13 mouse cellular contexts compared by ENCODE assay signal in the genomic region with DNA sequence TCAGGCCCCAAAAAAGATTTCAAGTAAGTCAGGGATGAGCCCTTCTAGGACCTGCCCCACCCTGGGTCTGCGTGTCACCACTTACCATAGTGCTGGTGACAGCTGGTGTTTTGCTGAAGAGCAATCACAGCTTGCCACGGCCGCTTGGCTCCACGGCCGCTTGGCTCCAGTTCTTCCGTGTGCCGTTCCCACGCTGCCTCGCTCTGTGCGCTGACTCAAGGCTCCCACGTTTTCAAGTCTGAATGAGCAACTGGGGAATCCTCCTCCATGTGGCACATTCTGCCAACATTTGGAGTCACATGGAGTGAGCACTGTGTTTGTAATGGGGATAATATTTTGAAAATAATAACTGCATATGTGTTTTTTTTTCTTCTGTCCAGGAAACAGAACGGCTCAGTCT. TPM values are rescaled to one million over a fixed set of nuclear protein-coding genes. Genes with fewer than 3 reads are reported as not detected.
DNase-seq lines count a peak whose midpoint lies in the region; ATAC-seq lines count a peak whose summit lies in the region.
"Had no signal": no experiment of that assay in that cellular context is flagged by ENCODE, and none has a peak within 500 bp of the region (broad histone marks: within the 10 kb centered on the region; RNA-seq: fewer than 3 reads in every experiment).

No protein-coding gene starts in this region.

- intact Hi-C loops in heart, postnatal 10 days (cut with DNase I) = no loop called here
- intact Hi-C loops in heart, postnatal 36 days (cut with DNase I) = no loop called here

- 0 out of 2 replicates have a peak, but pooled peaks cover 3% of the 10 kb centered on the region for H3K36me3 ChIP-seq in midbrain, embryonic 15.5 days (replicated peaks)
- H3K36me3 ChIP-seq: embryonic facial prominence, embryonic 15.5 days; heart, embryonic 15.5 days had no signal

- no peak overlapping the region for H3K4me3 ChIP-seq in midbrain, embryonic 15.5 days
- H3K4me3 ChIP-seq: embryonic facial prominence, embryonic 15.5 days; heart, embryonic 15.5 days had no signal

- H3K9me3 ChIP-seq in midbrain, embryonic 15.5 days = no peaks in the 10 kb centered on the region
- H3K9me3 ChIP-seq: embryonic facial prominence, embryonic 15.5 days; heart, embryonic 15.5 days had no signal

- ATAC-seq in midbrain, embryonic 15.5 days (replicated peaks) = 0 out of 2 replicates have a peak, but pooled peaks have one; percentile 22
- no peak for ATAC-seq in erythroblast, adult 5-6 weeks (replicated peaks; ENCODE audit: low FRiP score, poor library complexity, severe bottlenecking)

- no peak overlapping the region for H3K4me2 ChIP-seq in midbrain, embryonic 15.5 days
- H3K4me2 ChIP-seq: embryonic facial prominence, embryonic 15.5 days; heart, embryonic 15.5 days had no signal

- H3K4me1 ChIP-seq in midbrain, embryonic 15.5 days = no peaks in the 10 kb centered on the region
- H3K4me1 ChIP-seq: embryonic facial prominence, embryonic 15.5 days had no signal

- peak; percentile 9 to 26 for DNase-seq in heart, postnatal 10 days
- DNase-seq in heart, postnatal 36 days = no peak
- DNase-seq in cerebellum, adult 9-10 months = peak; percentile 36
- DNase-seq in layer of hippocampus, adult 11-12 months (ENCODE audit: low spot score) = peak; percentile 78
- DNase-seq in embryo, embryonic 11 days = no peak
- DNase-seq in c-Kit-positive CD71-positive TER-119-positive erythroid progenitor cells, embryonic 14.5 days (ENCODE audit: low spot score) = no peak
- DNase-seq: lung, postnatal 14 days had no signal

- 69% methylated on average over 12 of the region's 12 CpGs for WGBS in midbrain, embryonic 15.5 days

- H3K27me3 ChIP-seq in midbrain, embryonic 15.5 days (replicated peaks) = no peaks in the 10 kb centered on the region
- H3K27me3 ChIP-seq: embryonic facial prominence, embryonic 15.5 days had no signal

- H3K9ac ChIP-seq in midbrain, embryonic 15.5 days = no peak overlapping the region
- H3K9ac ChIP-seq: embryonic facial prominence, embryonic 15.5 days; heart, embryonic 15.5 days had no signal

- H3K27ac ChIP-seq in midbrain, embryonic 15.5 days = no peak overlapping the region
- H3K27ac ChIP-seq: embryonic facial prominence, embryonic 15.5 days; heart, embryonic 15.5 days had no signal

RNA-seq across cellular contexts. Expression of a gene that starts 52.2 kb away (rescaled TPM):
- under 1 TPM; 0.30 to 0.38 TPM for total RNA-seq in heart, postnatal 10 days (2021)
- total RNA-seq in heart, postnatal 36 days (2021) = under 1 TPM in 1 of 2 experiments, not detected in 1; 0.43 TPM
- polyA plus RNA-seq in midbrain, embryonic 15.5 days (2015; fragmentation: Nextera tagmentation; extraction: Ambion mirVana) = 1.2 and 1.5 TPM in 2 replicates
- not detected in 2 replicates for total RNA-seq in erythroblast, adult 5-6 weeks (2015; ENCODE audit: low replicate concordance)
- not detected in 2 replicates for total RNA-seq in erythroblast, adult 5-6 weeks (2017; ENCODE audit: low replicate concordance)
- total RNA-seq: CH12.LX; neutrophil, adult 5-6 weeks had no signal

Comparison
In these comparisons a context has a peak if more than half of its experiments do, and no peak if none do; other contexts are left out.
1. DNase-seq: peak in heart, postnatal 10 days (2 of 2), cerebellum, adult 9-10 months (single experiment) and layer of hippocampus, adult 11-12 months (single experiment); none in heart, postnatal 36 days (0 of 2), embryo, embryonic 11 days (single experiment) and c-Kit-positive CD71-positive TER-119-positive erythroid progenitor cells, embryonic 14.5 days (single experiment).